Mouse (Mus musculus) small intestine, adult 2 months (tissue): ENCODE measurements at regions not wholly inside any gene's neighbourhood (a gene's known extent, or its start where the extent isn't known, plus 50 kb on each side); places are given as distances from the start of the nearest gene placed in this dataset.

ENCODE experiments used
- CTCF ChIP-seq: fragments of 200-500 bp; IDR thresholded peaks from 2 replicates; pipeline ENCODE4 v1.5.1; 2012; ENCODE audit warnings: low read depth, mild to moderate bottlenecking, control low read depth, inconsistent platforms, low read length, moderate library complexity, mixed read lengths; ENCODE audit not compliant: insufficient replicate concordance, insufficient read length; ENCODE audit errors: extremely low read depth
- POLR2A ChIP-seq: fragments of 200-500 bp; IDR thresholded peaks from 2 replicates; pipeline ENCODE4 v1.6.1; 2012; ENCODE audit warnings: low read depth, mild to moderate bottlenecking, control low read depth, inconsistent platforms, low read length, moderate library complexity

GRCm38 (mm10) chr14:79902355-79902754, 81.5 kb upstream of the Olfm4 start:
- TF ChIP-seq CTCF (no peak), POLR2A (no peak)
